Mouse (Mus musculus): Measurements from ENCODE around the gene Poldip2. TPM values are rescaled to one million over a fixed set of nuclear protein-coding genes. Genes with fewer than 3 reads are reported as not detected.
"Not testable (repeated sequence)": the region's sequence is repeated elsewhere in the genome, so short reads cannot be mapped to it uniquely, and the experiment has no call there.

Poldip2 gene
- total RNA-seq, 2 experiments from 2014 or later, result 116 to 117 TPM

DNA sequence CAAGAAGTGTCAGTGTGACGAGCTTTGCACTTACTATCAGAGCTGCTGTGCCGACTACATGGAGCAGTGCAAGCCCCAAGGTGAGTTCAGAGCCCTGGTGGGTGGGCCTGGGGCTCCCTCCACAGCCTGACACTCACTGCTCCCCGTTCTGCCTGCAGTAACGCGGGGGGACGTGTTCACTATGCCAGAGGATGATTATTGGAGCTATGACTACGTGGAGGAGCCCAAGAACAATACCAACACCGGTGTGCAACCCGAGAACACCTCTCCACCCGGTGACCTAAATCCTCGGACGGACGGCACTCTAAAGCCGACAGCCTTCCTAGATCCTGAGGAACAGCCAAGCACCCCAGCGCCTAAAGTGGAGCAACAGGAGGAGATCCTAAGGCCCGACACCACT lies 12.4 kb upstream of the Poldip2 start:
- intact Hi-C loops (cut with DNase I), result no loop called here
- no peak for DNase-seq (ENCODE audit: low spot score in 2 of 2)

DNA sequence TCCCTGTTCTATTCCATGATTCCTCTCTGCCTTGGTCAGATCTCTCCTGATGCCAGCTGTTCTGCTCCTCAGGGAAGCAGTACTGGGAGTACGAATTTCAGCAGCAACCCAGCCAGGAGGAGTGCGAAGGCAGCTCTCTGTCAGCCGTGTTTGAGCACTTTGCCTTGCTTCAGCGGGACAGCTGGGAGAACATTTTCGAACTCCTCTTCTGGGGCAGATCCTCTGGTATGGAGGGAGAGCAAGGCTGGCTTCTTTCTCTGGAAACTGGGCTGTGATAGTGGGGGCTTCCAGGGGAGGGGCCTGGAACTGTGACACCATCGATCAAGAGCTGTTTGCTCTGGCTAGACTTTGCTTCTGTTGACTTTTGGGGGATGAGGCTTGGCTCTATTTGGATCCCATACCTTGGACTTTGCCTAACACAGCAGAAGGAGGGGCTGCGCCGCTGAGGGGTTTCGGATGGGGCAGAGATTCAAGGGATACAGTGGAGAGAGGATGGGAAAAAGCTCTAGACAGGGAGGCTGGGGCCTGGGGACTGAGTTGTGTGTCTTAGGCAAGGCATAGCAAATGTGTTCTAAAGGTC lies 11.3 kb upstream of the Poldip2 start:
- DNase-seq (ENCODE audit: low spot score in 2 of 2), result no peak
- intact Hi-C loops (cut with DNase I), result no loop called here

DNA sequence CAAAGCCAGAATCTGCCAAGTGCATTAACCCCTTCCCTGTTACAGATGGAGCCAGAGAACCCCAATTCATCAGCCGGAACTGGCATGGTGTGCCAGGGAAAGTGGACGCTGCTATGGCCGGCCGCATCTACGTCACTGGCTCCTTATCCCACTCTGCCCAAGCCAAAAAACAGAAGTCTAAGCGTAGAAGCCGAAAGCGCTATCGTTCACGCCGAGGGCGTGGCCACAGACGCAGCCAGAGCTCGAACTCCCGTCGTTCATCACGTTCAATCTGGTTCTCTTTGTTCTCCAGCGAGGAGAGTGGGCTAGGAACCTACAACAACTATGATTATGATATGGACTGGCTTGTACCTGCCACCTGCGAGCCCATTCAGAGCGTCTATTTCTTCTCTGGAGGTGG lies 10.5 kb upstream of the Poldip2 start:
- intact Hi-C loops (cut with DNase I), result no loop called here
- no peak for DNase-seq (ENCODE audit: low spot score in 2 of 2)

DNA sequence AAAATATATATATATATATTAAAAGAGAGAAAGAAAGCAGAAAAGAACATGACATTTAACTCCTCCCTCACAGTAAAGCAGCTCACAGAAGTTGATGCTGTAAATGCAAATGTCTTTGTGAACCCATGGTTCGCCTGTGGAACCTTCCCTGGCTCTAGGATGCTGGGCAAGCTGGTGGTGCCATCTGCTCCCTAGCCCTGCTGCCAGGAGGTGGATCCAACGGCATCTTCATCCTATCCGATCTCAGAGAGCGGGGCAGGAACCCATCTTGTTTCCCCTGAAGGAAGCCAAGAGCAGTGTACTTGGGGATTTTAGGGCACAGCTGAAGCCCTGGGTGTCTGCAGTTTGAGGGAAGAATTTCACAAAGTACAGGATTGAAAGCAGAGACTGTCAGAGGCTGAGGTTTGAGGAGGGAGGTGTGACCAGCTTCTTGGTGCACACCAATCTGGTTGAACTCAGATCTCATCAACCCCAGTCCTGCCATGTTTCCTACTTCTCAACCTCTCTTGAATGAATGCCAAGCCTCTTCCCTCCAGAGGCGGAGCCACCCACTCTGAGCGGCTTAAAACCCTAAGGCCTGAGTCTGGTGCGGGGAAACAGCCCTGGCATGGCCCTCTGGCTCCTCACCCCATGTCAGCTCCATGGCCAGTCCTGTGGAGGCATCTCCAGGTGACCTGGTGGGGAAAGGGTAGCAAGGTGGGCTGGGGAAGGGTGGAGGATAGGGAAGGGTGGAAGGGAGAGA lies 8.9 kb upstream of the Poldip2 start, which contains the start of gene Sebox:
Gene Sebox, plus strand, starts transcription at position 539 of the 742 bp plus-strand sequence.
- intact Hi-C loops (cut with DNase I), result no loop called here
- peak in 1 of 2 experiments; percentile 50 for DNase-seq (ENCODE audit: low spot score in 2 of 2)

GRCm38 (mm10) chr11:78505430-78505829 lies 6.6 kb upstream of the Poldip2 start:
- no peak for DNase-seq (ENCODE audit: low spot score in 2 of 2)
- intact Hi-C loops (cut with DNase I), result no loop called here

- intact Hi-C loops (cut with DNase I), result no loop called here
- DNase-seq (ENCODE audit: low spot score in 2 of 2), result no peak
Observed at GRCm38 (mm10) chr11:78509148-78509547, 2.8 kb upstream of the Poldip2 start.

- DNase-seq (ENCODE audit: low spot score in 2 of 2), result no peak
- intact Hi-C loops (cut with DNase I), result loop anchor here (2.0 kb wide), 1 partner anchor 24 kb away; the partner anchor contains the start of genes Ift20 and Tnfaip1
Observed at GRCm38 (mm10) chr11:78513106-78513790, 1.3 kb downstream of the Poldip2 start.

DNA sequence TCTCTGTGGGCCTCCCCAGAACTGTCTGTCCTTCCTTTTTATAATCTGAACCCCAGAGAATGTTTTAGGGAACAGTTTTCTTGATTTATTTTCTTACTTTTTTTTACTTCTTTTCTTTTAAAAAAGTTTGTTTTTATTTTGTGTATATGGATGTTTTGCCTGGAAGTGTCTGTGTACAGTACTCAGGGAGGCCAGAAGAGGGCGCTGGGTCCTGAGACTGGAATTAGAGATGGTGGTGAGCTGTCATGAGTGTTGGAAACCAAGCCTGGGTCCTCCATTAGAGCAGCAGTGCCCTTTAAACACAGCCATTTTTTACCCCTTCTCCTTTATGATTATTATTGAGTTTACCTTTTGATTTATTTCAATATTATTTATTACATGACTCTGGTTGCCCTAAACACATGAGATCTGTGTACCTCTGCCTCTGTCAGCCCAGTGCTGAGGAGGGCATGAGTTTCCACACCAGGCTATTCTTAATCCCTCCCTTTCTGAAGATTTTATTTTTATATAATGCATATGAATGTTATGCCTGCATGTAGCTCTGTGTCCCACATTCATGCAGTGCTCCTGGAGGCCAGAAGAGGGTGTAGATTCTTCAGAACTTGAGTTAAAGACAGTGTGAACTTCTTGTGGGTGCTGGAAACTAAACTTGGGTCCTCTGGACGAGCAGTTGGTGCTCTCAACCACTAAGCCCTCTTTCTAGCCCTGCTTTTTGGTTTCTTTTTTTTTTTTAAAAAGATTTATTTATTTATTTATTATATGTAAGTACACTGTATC lies 3.7 kb downstream of the Poldip2 start:
- DNase-seq (ENCODE audit: low spot score in 2 of 2), result no peak
- intact Hi-C loops (cut with DNase I), result no loop called here

- DNase-seq (ENCODE audit: low spot score in 2 of 2), result no peak
- intact Hi-C loops (cut with DNase I), result no loop called here
Observed at GRCm38 (mm10) chr11:78518931-78519330, 6.9 kb downstream of the Poldip2 start.

DNA sequence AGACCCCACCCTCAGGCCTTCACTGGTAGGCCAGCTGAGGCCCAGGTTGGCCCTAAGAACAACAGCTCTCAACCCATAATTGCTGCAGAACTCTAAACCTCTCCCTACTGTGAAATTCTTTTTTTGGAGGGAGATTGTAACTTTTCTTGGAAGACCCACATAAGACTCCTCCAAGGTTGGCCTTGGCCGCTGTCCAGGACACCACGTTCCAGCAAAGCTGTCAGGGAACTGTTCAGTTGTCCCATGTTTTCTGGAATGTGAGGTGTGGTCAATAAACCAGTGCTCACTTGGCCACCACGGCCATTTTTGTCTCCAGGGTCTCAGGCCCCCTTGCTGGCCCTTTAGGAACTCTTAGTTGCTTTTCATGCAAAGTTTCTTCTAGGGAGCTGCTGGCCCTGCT lies 9.9 kb downstream of the Poldip2 start:
- DNase-seq (ENCODE audit: low spot score in 2 of 2), result no peak
- intact Hi-C loops (cut with DNase I), result no loop called here

DNA sequence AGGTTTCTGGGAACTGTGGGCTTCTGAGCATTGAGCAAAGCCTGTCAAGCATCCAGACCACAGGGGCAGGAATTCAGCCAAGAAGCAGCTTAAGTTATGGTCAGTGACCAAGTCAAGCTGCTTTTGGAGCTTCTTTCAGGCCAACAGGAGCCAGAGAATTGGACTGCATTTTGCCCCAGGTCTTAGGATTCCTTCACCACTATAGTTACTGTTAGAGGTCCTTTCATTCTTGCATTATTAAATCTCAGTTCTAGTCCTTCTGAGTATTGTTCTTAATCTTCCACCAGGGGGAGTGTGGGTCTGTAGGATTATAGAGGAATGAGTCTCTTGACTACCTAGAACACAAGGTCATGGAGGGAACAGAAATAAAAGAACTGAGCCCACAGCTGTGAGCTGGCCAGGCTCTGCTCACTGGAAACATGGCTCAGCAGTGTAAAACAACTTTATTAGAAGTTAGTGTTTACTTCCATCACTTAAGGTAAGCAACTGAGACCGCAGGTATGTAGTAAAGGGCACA lies 10.5 kb downstream of the Poldip2 start:
- intact Hi-C loops (cut with DNase I), result no loop called here
- no peak for DNase-seq (ENCODE audit: low spot score in 2 of 2)

DNA sequence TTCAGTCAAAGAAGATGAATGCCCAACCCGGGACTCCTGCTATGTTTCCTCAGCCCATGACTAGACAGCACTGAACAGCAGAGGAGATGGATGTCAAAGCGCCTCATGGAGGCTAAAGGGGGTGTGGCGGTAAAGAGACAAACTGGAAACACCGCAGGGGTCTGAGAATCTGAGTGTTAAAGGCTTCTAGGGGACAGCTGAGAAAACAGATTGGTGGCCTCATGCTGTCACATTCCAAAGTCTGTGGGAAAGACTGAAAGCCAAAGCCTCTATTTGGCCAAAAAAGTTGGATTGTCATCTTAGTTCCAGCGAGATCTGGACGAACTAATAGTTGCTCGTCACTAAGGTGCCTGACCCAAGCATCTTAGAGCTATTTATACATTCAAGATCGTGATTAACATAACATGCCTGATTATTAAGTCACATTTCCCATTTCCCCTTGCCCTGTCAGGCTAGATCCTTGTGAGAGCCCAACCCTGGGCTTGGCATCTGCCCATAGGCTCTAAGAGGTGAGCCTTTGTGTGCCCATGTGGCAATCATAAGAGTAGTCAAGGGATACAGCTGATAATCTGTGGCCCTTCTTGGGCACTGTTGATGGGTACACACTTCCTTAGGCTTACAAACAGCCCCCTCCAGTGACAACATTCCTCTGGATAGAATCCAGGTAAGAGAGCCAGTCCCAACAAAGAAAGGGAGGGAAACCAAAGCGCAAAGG lies 11.4 kb downstream of the Poldip2 start:
- DNase-seq (ENCODE audit: low spot score in 2 of 2), result no peak
- intact Hi-C loops (cut with DNase I), result no loop called here

DNA sequence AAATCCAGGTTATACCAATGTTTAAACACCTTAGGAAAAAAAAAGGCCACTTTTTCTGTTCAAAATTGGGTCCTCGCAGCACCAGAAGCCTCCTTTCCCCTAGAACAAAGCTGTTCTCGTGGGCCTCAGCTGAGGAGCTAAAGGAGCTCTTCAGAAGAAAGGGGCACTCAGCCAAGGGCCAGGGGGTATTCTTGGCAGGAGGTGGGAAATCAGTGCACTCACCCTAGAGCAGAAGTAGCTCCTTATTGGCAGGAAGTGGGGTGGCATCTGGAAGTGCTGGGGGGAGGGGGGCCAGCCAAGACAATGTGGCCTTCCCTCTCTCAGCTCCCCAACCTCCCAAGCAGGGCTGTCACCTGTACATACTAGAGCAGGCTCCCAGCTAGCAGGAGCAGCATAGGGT lies 12.8 kb downstream of the Poldip2 start:
- intact Hi-C loops (cut with DNase I), result no loop called here
- DNase-seq (ENCODE audit: low spot score in 2 of 2), result no peak

DNA sequence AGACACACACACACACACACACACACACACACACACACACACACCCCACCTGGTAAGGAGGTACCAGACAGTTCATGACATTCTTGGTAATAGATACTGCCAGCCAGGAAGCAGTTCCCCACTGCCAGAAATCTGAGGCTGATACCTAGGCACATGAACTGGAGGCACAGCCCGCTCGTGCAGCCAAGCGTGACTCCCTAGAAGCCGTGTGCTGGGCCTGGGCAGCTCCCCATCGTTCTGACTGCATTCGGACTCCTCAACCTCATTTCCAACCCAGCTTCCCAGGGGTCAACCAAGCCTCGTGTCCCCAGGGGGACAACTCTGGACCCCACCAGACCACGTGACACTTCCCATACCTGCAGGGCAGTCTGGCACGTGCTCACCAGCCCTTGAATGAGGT lies 16.7 kb downstream of the Poldip2 start:
- intact Hi-C loops (cut with DNase I), result no loop called here
- no peak for DNase-seq (ENCODE audit: low spot score in 2 of 2)

DNA sequence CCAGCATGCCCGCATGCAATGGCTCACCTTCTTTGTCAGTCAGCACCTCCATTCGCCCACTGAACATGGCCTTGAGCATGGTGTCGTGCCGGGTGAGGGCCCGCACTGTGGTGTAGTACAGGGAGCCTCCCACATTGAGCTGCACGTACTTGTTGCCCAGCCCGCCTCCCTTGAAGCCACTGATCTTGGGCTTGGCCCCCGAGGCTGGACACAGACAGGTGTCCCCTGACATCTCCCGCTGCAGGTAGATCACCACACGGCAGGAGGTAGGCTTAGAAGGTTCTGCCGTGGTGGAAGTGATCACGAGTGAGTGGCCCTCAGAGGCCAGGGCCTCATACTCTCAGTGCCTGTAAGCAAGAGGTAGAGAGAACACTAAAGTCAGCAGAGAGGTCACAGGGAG lies 18.0 kb downstream of the Poldip2 start:
- intact Hi-C loops (cut with DNase I), result no loop called here
- no peak for DNase-seq (ENCODE audit: low spot score in 2 of 2)

GRCm38 (mm10) chr11:78531046-78531445 lies 19.1 kb downstream of the Poldip2 start:
- intact Hi-C loops (cut with DNase I), result no loop called here
- no peak for DNase-seq (ENCODE audit: low spot score in 2 of 2)

GRCm38 (mm10) chr11:78531515-78531914 lies 19.5 kb downstream of the Poldip2 start:
- DNase-seq (ENCODE audit: low spot score in 2 of 2); intact Hi-C loops (cut with DNase I): not testable (repeated sequence)

GRCm38 (mm10) chr11:78534516-78534915 lies 22.5 kb downstream of the Poldip2 start:
- DNase-seq (ENCODE audit: low spot score in 2 of 2), result no peak

More at GRCm38 (mm10) chr11:78534516-78534915, 22.5 kb downstream of the Poldip2 start:
- intact Hi-C loops (cut with DNase I), result no loop called here
